Mouse (Mus musculus) B cell, adult 2 months (primary cell): Measurements from ENCODE around the gene Abcb11.
"Not testable (repeated sequence)": the region's sequence is repeated elsewhere in the genome, so short reads cannot be mapped to it uniquely, and the experiment has no call there.

Experiments used
- DNase-seq, 2 experiments: peaks; one replicate each; pipeline ENCODE4 v3.0.0; 2022

The Abcb11 gene

DNA sequence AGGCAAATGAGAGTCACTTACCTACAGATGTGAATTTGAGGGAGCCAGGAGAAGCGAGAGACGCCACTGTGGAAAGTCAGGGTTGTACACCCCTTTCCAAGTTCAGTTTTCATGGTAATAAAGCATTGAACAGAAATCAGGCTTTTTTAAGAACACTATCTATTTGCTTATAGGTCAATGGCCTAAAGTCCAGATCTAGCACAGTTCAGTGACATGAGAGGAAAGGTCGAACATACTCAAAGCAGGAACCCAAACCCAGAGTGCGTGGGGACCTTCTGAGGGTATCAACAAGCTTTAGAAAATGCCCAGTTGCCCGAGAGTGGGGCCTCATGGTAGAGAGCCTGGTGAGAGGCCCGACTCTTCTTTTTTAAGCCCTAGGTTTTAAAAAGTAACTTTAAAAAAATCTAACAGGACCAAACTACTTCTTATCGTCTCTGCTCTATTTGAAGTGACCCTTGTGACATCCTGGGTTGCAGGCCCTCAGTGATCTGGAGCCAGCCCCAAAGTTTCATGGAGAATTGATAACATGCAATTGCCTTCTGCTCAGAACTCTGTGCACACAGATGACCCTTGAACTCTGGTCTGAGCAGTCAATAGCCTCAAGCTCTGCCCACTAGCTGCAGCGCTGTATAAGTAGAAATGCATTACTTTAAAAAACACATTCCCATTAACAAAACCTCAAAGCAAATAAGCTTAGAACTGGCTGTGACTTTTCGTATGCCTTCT lies at the start of gene Abcb11:
Gene Abcb11, minus strand, starts transcription at position 121 of the 726 bp plus-strand sequence.
- DNase-seq: no peak

DNA sequence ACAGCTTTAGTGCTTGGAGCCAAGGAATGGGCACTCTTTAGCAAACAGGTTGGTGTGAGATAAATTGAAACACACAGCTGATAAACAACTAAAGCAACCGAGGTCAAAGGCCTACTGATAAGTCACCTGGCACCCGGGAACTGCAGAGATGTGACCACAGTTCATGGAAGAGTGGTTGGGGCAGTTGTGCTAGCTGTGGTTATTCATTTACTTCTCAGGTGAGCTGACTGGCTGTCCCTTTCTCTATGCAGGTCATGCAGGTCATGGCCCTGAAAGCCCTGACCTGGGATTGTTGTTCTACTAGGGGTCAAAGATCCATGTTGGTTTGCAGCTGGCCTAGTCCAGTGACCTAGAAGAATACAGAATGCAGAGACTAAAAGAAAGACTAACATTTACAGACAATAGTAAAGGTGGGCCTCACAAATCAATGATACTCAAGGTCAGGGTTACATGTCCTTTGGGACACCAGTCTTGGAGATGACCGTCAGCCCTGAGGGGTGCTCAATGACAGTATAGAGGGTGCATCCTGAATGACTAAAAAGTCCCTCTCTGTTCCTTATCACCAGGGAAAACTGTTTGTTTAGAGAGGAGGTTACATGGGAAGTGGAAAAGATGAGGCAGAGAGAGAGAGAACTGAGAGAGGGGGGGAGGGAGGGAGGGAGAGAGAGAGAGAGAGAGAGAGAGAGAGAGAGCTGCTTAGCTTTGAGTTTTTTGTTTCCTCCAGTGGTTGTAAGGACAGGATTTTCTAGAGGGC lies 43.9 kb upstream of the Abcb11 start:
- DNase-seq: no peak

DNA sequence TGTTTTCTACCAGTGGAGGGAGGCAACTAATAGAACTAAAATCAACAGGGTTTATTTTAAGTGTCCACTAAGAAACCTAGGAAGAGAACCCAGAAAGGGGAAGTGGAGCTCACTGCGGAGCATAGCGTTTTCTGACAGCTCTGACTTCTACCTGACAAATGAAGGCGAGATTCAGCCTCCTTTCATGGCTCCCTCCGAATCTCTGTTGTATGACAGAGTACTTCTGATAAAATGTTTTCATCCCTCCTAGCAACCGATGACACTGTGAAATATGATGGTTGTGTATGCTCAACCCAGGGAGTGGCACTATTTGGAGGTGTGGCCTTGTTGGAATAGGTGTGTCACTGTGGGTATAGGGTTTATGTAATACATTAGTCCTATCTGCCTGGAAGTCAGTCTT lies 40.4 kb upstream of the Abcb11 start:
- peak in 1 of 2 experiments; percentile 2 for DNase-seq

DNA sequence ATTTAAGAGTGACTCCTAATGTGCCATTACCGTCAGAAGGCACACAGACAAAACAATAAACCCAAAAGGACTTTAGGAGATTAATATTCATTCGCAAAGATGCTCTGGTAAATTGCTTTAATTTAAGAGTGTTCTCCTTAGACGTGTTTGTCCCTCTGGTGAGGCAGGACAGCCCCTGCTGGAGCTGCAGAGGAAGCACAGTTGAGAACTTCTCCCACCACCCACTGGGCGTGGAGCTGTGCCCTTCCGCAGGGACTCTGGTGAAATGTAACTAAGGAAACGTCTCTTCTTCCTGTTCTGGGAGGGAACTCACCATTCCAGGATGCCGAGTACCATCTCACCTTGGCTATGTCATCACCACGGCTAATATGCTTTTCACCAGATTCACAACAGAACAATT lies 39.3 kb upstream of the Abcb11 start:
- no peak for DNase-seq

DNA sequence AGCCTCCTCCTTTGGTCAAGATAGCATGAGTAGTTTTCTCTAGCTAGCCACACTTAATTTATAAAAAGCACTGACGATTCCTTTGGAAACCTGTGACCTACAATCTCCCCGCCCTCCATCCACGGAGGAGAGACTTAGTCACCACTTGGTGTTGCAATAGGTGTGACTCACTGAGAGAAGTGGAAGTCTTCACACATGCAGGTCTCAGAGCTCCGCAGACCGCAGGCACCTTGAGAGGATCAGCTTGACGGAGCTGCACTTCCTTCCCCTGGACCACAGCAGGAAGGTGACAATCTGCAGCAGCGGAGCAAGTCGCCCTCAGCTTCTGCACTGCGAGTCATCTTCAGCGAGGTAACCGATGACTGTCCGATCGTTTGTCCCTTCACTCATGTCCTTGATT lies 37.9 kb upstream of the Abcb11 start, which contains the start of gene Dhrs9:
Gene Dhrs9, plus strand, starts transcription at position 165 of the 400 bp plus-strand sequence.
- DNase-seq: peak; percentile 2 to 13

DNA sequence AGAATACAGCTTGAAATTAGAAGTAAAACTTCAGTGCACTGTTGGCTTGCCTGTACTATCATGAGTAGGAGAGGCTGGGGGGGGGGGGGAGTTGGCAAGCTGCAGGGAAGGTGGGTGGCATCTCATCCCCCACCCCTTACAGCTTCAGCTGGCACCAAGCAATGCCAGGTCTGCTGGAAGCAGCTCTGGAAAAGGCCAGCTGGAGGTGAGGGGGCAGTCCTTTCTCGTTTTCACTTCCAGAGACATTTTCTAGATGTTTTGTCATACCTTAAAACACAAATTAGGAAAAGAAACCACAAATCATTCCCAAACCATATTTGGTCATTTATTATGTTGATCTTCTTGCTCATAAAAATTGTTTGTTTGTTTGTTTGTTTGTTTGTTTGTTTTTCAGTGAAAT lies 37.4 kb upstream of the Abcb11 start:
- no peak for DNase-seq

DNA sequence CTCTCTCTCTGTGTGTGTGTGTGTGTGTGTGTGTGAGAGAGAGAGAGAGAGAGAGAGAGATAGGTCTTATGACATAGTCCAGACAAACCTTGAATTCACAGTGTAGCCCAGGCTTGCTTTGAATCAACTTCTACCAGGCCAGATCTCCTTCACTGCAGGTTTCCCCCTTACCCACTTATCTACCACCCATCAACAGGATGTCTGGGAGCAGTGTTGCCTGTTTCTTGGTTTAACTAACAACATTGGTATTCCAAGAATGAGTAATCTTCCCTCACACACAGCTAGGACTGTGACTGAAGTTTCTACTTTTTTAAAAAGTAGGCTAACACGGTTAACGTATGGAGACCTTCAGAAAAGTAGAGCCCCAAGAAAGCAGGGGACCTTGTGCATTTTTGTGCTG lies 34.4 kb upstream of the Abcb11 start:
- DNase-seq: no peak

DNA sequence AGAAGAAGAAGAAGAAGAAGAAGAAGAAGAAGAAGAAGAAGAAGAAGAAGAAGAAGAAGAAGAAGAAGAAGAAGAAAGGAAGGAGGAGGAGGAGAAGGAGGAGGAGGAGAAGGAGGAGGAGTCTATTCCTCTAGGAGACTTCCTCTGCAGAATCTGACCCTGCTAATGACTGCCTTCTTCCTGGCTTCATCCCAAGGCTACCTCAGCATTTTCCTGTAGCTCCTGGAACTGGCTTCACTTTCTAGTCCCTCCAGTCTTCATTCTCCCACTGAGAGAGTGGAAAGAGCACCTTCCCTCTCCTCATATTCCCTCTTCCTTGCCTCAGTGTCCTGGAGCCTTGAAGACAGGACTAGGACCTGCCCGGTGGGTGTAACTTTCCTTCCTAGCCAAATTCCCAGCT lies 22.9 kb upstream of the Abcb11 start:
- no peak for DNase-seq

DNA sequence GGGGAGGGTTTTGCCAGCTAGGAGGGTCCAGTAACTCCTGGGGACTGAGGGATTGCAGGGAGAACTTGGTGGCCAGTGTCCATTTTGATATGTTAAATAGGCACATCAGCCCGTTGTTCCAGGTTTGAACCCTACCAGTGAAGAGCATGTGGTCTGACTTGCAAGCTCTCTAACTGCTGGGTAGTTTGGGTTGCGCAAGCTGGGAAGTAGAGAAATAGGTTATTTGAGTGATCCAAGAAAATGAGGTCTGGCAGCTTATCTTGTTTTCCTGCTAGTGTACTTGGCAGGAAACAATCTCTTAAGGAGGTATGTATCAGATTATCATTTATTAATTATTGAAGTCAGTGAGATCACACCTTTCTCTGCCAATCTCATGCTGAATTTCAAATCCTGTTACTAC lies 22.4 kb upstream of the Abcb11 start:
- DNase-seq: no peak

DNA sequence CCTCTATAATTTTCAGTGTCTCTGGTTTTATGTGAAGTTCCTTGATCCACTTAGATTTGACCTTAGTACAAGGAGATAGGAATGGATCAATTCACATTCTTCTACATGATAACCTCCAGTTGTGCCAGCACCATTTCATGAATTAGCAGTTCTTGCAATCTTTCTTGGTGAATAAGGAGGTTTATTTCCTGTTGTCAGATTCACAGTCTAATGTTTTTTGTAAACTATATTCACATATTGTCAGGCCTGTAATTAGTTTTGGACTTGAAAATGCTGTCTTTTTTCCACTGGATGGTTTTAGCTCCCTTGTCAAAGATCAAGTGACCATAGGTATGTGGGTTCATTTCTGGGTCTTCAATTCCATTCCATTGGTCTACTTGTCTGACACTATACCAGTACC lies 13.0 kb upstream of the Abcb11 start:
- not testable (repeated sequence) for DNase-seq

DNA sequence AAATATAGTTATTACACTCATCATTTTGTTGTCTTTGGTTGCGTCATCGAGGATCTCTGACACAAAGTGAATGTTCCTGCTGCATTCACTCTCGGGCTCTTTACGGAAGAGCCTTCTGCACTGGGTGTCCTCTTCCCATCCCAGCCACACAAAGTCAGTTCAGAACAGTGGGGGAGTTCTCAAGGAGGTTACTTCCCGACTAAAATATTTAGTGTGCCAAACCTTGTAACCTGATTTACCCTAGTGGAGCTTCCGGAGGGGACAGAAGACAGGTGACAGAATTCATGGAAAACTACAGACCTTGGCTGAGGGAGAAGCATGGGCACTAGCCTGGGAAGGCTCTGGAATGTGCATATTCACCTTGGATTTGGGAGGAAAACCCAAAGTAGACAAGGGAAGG lies 910 bp downstream of the Abcb11 start:
- DNase-seq: no peak

DNA sequence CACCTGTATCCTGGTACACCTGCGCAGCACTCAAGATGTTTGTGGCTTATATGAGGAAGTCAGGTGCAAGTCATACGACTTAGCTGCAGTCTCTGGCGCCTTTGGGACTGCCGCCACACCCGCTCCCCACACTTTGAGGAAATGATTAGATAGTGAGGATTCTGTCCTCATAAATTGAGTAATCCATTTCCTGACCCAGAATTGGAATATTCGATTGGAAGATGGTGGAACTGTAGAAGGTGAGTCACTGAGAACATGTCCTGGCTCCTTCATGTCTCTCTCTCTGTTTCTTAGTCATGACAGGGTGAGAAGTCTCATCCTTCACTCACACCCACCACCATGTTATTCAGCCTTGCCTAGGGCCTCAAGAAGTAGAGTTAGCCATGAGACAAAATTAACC lies 10.9 kb downstream of the Abcb11 start:
- DNase-seq: not testable (repeated sequence)

DNA sequence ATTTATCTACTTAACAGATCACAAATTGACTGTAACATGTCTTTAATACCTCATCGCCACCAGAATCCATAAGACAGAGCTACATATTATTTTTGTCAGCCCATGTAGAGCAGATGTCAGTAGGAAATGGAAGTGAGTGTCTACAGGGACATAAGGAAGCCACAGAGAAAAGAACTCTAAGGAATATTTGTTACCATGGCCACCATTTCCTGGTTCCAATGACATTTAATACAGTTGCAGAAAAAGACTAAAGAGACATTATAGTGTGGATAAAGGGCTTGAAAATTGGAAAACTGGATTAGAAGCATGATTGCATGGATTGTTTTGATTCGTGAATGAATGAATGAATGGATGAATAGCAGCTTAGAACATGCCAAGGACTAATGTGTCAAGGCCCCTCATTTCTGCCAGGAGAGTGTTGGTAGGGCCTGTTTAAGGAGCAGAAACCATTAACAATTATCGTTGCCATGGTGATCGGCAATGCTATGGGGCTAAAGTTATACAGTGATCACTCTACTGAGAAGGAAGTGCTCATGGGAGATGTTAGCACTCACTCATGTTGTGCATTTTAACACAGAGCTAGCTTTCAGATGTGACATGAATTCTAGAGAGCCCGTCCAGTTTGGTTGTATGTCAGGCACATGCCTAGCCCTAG lies 13.8 kb downstream of the Abcb11 start:
- DNase-seq: no peak

DNA sequence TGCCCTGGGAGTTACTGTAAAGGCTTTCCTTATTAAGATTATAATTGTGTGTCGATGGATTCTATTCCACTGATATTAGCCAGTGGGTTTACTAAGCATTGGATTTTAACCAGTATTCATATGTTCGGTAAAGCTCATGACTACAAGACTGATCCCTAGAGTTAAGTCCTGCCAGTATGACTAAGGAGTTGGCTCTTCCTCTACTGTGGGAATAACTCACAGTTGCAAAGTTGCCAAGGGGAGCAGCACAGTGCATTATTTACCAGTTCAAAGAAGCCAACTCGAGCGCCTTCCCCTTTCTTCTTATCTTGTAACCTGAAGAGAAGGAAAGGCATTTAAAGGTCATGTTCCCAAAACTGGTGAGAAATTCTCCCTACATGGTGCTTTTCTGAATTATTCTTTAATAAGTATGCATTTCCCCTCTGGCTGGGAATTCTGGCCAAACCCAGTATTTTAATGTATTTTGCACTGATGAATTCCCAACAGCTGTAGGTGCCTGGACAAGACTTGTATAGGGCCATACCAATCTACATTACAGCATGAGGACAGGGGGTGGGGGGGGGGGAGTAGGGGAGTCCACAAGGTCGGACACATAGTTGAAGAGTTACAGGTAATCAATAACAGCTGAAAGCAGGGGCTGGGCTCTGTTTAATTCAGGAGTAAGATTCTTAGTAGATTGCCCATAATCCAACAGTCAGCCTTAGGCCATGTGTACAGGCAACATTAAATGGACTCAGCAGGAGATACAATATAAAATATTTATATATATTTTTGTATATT lies 17.3 kb downstream of the Abcb11 start:
- no peak for DNase-seq

DNA sequence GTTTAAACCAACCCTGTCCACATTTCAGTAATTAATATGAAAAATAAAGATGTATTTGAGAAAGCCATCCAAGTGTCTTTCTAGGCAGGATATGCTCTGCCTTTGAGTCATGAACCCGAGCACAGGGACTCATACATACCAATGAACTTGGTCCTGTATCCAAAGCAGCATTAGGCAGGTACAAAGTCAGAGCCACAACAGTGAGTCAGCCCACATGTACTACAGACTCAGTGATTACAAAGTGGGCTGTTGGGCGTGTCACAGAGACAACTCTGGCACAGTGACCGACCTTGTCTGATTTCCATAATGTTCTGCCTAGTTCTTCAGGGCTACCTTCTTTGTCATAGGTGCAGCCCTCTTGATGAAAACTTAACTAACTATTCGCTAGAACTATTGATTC lies 19.4 kb downstream of the Abcb11 start:
- no peak for DNase-seq

DNA sequence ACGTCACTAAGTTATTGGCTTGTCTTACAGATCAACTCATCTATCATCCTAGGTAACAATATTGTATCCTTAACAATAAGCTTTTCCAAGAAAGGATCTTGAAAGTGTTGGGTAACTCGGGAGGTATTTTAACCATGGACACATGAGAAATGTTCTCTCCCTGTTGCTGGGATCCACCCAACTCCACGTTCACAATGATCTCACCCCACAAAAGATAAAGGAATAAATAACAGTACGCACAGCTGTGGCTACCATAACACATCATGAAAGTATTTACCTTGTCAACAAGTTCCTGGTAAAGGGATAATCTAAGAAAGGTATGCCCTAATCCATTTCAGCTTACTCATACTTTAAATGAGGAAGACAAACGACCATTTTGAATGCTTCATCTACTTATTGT lies 21.0 kb downstream of the Abcb11 start:
- DNase-seq: no peak

DNA sequence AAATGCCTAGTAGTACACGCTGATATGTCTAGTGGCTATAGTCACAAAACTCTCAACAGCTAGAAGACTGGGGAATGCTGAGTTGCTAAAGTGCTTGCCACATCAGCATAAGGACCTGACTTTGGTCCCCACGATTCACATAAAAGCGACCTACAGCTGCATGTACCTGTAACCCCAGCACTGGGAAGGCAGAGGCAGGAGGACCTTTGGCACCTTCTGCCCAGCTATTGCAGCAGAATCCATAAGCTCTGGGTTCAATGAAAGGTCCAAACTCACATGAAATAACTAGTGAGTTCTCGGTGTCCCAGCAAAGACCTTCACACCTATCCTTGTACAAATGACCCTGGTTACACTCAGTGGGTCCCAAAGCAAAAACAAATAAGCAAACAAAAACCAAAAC lies 31.1 kb downstream of the Abcb11 start:
- DNase-seq: no peak

DNA sequence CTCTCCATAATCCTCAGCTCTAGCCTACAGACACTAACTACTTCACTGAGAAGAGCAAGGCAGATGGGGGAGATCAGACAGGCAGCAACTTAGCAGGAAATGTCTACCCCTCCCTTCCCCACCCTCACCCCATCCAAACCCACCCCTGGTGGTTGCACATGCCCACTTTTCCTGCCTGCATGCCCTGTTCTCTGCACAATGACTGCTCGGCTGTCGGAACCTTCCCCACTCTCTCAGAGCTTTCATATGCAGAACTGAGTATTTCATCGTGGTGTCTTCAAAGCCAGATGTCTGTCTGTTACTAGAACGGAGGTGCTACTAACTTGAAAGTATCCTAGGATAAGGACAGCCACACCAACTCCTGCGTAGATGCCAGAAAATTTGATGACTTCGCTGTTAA lies 34.3 kb downstream of the Abcb11 start:
- DNase-seq: no peak

DNA sequence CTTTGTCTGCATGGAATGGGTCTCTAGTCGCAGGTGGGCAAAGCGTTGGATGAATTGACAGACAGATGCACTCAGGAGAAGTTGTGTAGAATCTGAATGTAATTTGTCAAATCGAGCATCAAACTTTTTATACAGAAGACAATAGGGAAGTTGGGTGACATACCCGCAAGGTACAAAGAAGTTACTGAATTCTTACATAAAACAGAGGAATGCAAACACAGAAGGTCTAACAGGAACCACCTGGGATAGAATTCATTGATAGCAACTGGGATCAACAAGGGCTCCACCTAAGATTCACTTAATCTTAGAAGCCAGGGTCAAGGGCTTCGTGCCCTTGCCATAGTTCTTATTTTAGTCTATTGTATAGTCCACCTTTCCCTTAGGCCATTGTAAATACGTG lies 41.8 kb downstream of the Abcb11 start:
- DNase-seq: not testable (repeated sequence)

DNA sequence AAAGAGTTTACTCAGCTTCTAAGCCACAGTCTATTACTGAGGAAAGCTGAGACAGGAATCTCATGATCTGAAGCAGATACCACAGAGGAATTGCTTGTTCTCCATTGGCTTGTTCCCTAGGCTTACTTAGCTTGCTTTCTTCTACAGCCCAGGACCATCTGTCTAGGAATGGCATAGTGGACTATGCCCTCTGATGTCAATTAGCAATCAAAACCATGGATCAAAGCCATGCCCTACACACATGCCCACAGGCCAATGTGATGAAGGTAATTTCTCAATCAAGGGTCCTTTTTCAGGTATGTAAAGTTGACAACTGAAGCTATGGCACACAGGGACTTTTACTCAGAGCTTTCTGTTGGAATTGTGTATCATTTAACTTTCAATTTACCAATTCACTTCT lies 47.9 kb downstream of the Abcb11 start:
- DNase-seq: no peak

DNA sequence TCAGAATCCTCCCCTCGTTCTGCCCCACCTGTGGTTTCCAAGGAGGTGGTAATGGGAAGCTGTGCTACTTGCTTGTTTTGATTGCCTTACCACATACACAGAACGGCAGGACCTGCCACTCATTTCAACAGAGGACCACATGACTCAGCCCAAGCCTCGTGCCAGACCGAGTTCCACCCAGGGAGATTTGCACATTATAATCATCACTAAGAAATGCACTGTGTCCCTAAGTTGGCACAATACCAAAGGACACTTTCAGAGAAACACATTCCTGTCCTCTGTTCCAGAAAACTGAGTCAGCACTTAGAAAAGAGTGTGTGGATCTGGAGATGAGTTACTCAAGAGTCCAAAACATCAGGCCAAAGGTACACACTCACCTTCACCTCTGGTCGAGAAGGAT lies 53.4 kb downstream of the Abcb11 start:
- DNase-seq: no peak

DNA sequence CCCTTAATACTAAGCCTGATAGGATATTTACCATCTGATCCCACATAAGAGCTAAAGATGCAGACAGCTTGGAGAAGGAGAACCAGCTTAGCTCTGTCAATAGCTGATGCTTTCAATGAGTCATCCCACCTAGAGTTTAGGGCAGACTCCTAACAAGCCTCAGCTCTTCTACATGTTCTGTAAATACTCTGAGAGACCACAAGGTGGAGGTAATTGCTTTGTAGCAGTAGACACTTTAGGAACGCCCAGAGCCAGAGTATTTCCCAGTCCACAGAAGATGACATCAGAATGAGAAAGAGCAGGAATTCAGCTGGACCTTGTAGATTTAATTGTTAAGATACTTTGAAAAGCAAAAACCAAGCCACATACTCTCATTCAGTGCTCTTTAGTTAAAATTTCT lies 66.5 kb downstream of the Abcb11 start:
- no peak for DNase-seq

DNA sequence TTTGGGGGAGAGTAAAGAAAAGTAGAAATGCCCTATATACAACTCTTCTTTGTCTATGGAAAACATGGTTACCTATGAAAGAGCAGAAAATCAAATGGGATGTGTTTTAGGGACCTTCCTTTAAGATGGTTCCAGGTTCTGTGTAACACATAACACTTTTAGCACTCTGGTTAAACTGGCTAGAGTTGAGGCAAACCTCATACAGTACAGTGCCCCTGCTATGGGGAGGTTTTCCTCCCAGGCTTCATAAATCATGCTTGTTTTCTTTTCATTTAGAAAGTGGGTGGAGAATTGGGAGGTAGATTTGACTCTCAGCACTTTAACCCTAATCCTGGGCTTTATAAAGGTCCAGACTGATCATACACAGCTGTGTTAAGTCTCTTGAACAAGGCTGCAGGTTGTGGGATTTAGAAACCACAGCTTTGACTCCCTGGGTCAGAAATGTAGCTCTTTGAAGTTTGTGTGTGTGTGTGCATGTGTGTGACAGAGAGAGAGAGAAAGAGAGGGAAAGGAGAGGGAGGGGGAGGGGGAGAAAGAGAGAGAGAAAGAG lies 78.3 kb downstream of the Abcb11 start:
- no peak for DNase-seq
